Mouse (Mus musculus) urinary bladder, adult 2 months (tissue): ENCODE measurements around the gene Yrdc. TPM values are rescaled to one million over a fixed set of nuclear protein-coding genes. Genes with fewer than 3 reads are reported as not detected.

ENCODE experiments used
- DNase-seq: peaks from one replicate; pipeline ENCODE4 v3.0.0; 2022; ENCODE audit warnings: low spot score
- polyA plus RNA-seq: library from polyadenylated mRNA; depleted of rRNA; stranded (reverse); fragments of >200 nt; gene quantifications from 2 replicates; pipeline ENCODE4 v1.2.3, GENCODE M21; 2012; rRNA removed

Gene Yrdc
- polyA plus RNA-seq, result 32.5 and 47.3 TPM in 2 replicates

DNA sequence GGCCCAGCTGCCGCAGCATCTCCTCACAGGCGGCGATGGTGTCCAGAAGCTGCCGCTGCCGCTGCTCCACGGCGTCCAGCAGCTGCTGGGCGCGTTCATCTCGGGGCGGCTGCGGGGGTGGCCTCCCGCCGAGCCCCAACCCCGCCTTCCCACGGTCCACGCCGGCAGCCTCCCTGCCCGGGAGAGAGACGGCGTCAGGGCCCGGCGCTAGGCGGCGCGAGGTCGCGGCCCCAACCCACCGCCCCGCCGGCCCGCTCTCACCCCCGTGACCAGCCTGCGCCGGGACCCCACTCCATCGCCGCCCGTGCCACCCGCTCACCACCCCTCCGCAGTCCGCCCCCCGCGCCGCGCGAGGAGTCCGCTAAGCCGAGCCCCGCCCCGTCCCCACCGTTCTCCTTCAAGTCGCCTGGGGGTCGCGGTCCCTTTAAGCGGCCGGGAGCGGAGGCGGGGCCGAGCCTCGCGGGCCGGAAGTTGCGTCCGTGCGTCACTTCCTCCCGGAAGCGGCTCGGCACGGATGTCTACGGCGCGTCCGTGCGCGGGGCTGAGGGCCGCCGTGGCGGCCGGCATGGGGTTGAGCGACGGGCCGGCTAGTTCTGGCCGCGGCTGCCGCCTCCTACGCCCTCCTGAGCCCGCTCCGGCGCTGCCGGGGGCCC is at the start of gene Yrdc:
TSS of gene Yrdc (plus strand) at position 419 of the 653 bp plus-strand sequence.
- peak; percentile 90 for DNase-seq

DNA sequence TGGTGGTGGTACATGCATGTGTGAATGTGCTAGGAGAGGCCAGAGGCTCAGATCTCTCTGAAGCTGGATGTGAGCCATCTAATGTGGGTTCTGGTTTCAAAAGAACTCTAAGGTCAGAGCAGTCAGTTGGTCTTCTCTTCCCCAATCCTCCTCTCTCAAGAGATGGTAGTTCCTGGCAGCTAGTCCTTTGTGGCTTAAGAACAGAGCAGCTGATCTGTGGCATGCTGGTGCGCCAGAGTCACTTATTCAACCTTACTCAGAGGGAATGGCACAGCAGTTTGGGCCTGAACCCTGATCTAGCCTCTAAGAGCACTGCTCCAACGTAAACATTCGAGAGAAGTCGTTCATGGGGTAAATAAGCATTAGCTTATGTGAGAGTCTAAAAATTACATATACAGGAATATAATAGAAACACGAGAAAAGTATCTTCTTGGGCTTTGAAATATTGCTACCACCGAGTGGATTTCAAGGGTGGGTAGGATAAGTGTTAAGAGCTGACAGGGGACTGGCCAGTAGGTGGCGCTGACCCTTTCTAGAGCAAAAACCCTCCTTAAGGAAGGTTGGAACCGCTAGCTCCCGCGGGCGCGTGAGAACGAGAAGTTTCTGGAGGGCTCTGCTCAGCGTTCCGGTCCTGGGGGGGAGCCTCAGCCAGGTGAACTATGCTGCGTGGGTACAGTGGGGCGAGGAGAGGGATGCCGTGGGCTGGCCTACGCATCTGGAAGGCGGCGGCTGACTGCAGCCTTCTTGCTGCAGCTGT is 48.7 kb upstream of the Yrdc start, which contains the start of gene Mtf1:
TSS of gene Mtf1 (plus strand) at position 553 of the 757 bp plus-strand sequence.
- DNase-seq, result peak; percentile 74

GRCm38 (mm10) chr4:124802309-124803260 is 47.9 kb upstream of the Yrdc start:
- DNase-seq, result peak; percentile 91

DNA sequence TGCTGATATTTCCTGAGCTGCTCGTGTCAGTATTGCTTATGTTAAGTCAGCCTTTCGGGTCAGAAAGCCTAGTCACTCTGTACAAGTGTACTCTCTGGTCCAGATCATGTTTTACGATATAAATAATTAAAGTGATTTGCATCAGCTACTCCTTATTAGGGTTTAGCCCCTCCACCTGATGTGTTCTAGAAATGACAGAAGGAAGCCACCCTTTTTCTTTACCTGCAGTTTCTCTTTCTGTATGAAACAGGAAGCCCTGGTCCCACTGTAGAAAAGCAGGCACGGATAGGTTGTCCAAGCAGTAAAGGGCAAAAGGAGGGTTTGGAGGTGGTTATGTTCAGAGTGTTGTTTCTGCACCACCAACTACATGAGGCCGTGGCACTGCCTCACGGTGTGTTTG is 47.1 kb upstream of the Yrdc start:
- no peak for DNase-seq

- no peak for DNase-seq
These were observed 42.0 kb upstream of the Yrdc start for GRCm38 (mm10) chr4:124808511-124808910.

- DNase-seq, result no peak
These were observed 41.2 kb upstream of the Yrdc start for GRCm38 (mm10) chr4:124809136-124809883.

- DNase-seq, result no peak
These were observed 40.4 kb upstream of the Yrdc start for GRCm38 (mm10) chr4:124810056-124810455.

- DNase-seq, result no peak
These were observed 39.0 kb upstream of the Yrdc start for GRCm38 (mm10) chr4:124811347-124811975.

DNA sequence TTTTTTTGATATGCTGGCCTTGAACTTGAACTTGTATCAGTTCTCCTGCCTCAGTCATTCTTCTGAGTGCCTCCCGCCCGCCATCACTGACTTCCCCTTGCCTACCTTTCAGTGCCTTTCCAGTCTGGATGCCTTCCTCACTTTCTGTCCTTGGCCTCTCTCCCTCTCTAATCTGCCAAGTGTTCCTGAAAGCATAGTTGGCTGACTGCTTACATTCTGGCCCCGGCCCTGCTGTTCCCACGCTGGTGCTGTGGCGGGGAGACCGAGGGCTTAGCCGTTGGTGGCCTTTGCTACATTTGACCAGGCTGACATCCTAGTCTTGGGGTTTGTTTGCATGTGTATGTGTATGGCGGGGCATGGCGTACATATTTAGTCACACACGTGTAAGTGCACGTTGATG is 34.6 kb upstream of the Yrdc start:
- no peak for DNase-seq

DNA sequence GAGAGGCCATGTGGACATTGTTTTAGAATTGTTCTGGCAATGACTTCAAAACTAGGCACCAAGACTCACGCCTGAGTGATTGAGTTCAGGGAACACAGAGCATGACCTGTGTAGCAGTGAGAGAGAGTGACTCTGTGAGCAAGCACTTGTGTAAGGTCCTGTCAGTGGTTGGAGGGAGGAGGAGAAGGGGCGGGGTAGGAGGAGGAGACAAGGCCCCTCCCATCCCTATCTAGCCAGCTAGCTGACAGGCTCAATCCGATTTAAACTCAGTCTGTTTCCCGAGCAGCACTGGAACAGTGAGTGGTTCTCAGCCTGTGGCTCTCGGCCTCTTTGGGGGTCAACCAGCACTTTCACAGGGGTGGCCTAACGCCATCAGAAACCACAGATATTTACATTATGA is 32.7 kb upstream of the Yrdc start:
- DNase-seq, result no peak

GRCm38 (mm10) chr4:124818832-124819231 is 31.6 kb upstream of the Yrdc start:
- DNase-seq, result no peak

DNA sequence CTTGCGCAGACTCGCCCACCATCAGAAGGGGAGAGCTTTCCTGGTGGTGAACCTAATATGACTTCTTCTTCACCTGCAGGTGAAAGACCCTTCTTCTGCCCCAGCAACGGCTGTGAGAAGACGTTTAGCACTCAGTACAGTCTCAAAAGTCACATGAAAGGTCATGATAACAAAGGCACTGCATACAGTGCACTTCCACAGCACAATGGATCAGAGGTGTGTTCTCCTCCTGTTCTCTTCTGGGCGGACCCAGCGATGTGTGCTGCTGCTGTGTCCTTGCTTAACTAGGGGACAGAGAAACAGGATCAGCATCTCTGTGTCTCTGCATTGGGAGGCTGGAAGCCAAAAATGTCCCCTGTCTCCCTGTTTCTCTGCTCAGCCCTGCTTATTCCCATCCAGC is 25.5 kb upstream of the Yrdc start:
- DNase-seq, result no peak

DNA sequence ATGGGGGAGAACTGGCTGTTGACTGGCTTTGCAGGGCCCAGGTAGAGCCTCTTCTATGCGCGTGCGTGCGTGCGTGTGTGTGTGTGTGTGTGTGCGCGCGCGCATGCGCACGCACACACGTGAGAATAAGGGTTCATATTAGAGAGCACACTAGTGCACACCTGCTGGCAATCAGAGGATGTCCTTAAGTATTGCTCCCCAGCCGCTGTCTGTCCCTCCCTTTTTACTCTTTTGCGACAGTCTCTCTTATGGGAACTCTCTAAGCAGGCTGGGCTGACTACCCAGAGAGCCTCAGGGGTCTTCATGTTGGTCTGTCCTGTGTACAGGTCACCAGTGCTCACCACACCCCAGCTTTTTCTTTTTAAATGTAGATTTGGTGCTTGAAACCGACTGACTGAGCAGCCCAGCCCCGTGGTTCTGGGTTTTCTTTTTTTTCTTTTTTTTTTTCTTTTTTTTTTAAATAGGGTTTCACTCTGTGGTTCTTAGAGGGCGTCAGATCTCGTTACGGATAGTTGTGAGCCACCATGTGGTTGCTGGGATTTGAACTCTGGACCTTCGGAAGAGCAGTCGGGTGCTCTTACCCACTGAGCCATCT is 25.0 kb upstream of the Yrdc start:
- DNase-seq, result no peak

- DNase-seq, result no peak
These were observed 20.8 kb upstream of the Yrdc start for GRCm38 (mm10) chr4:124829671-124830070.

DNA sequence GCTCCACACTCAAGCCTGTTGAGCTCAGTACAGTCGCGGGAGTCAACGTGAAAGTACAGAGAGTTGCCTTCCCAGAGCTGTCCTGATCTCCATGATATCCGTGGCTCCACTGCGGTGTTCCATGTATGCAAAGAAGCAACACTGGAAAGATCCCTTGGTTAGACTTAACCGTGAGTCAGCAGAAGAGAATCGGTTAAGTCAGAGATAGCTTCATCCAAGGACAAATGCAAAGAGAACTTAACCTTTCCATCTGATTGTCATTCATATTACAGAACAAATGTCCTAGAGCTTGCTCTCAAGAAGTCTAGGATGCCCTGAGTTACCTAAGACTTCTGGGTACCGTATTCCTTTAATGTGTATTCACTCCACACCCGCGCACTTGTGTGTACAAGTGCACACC is 17.7 kb upstream of the Yrdc start:
- no peak for DNase-seq

DNA sequence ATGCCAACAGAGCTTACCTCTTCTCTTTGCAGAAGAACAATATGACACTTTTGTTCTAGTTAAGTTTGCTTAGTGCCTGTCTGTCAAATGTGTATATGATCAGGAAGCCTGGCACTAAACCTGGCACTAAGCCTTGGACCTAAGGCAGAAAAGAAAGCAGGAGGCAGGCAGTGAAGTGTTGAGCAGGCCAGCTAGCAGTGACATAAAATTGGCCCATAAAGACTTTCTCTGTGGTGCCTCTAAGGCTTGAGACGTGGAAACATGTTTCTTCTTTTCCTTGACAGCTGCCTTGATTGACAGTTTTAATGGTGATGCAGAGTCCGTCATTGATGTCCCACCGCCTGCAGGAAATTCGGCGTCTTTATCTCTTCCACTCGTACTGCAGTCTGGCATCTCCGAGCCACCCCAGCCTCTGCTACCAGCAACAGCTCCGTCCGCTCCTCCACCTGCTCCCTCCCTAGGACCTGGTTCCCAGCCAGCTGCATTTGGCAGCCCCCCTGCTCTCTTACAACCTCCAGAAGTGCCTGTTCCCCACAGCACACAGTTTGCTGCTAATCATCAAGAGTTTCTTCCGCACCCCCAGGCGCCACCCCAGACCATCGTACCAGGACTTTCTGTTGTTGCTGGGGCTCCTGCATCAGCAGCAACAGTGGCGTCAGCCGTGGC is 12.3 kb upstream of the Yrdc start:
- DNase-seq, result no peak

- DNase-seq, result no peak
These were observed 9.5 kb upstream of the Yrdc start for GRCm38 (mm10) chr4:124840998-124841397.

GRCm38 (mm10) chr4:124843493-124843892 is 7.0 kb upstream of the Yrdc start:
- DNase-seq, result no peak

DNA sequence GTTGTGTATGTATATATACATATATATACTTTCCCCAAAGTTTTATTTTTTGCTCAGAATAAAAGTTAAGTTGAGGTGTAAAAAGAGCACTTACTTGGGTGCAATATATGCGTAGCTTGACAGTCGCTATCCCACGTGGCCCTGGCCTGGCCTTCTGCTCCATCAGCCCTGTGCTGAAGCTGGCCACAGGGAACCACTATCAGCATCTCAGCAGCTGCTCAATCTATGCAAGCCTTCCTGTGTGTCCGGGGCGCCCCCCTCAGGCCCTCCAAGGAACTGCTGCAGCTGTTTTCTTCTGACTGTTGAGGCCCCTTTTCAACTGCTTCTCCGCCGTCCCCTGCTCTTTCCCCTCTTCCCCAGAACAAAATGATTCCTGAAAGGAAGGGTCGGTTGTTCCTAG is 2.9 kb upstream of the Yrdc start:
- DNase-seq, result peak; percentile 59
